Mouse (Mus musculus): ENCODE results near the gene Il17c. TPM values are rescaled to one million over a fixed set of nuclear protein-coding genes. Genes with fewer than 3 reads are reported as not detected.

Il17c gene
- polyA plus RNA-seq, 1 experiment from 2014 or later = not detected

- Histone ChIP-seq H3K4me2 (no peak overlapping the region), H3K36me3 (peaks cover 99% of the 10 kb centered on the region), H3K27me3 (replicated peaks) (no peaks in the 10 kb centered on the region), H3K27ac (replicated peaks) (no peak overlapping the region), H3K9me3 (no peaks in the 10 kb centered on the region), H3K9ac (no peak overlapping the region), H3K4me3 (no peak overlapping the region), H3K4me1 (peaks cover 8% of the 10 kb centered on the region)
- no peak for ATAC-seq (ENCODE audit: extremely low read depth, insufficient number of reproducible peaks, low FRiP score, low TSS enrichment)
- 87% methylated on average over 7 of the region's 7 CpGs for WGBS
Measured at GRCm38 (mm10) chr8:122407678-122408077, 14.1 kb upstream of the Il17c start.

DNA sequence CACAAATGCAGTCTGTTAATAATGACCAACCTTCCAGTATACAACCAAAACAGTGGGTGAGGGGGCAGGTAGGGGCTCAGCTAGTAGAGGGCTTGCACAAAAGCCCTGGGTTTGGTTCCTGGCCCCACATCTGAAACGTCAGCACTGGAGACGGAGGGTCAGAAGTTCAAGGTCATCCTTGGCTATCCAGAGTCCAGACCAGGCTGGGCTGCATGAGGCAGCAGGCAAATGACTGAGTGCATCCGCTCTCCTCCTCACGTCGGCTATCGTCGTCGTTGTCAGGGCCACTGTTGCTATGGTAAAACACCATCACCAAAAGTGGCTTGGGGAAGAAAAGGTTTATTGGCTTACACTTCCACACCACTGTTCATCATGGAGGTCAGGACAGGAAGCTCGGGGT, 7.5 kb upstream of the Il17c start:
- Histone ChIP-seq H3K9me3 (no peaks in the 10 kb centered on the region), H3K4me1 (no peaks in the 10 kb centered on the region), H3K36me3 (peaks cover 95% of the 10 kb centered on the region), H3K4me2 (no peak overlapping the region), H3K9ac (no peak overlapping the region), H3K27me3 (replicated peaks) (no peaks in the 10 kb centered on the region), H3K4me3 (no peak overlapping the region), H3K27ac (replicated peaks) (no peak overlapping the region)
- 72% methylated on average over 9 of the region's 9 CpGs for WGBS
- ATAC-seq (ENCODE audit: extremely low read depth, insufficient number of reproducible peaks, low FRiP score, low TSS enrichment) = no peak

- ATAC-seq (ENCODE audit: extremely low read depth, insufficient number of reproducible peaks, low FRiP score, low TSS enrichment) = no peak
- Histone ChIP-seq H3K4me1 (peaks cover 11% of the 10 kb centered on the region), H3K9ac (no peak overlapping the region), H3K4me2 (no peak overlapping the region), H3K27me3 (replicated peaks) (no peaks in the 10 kb centered on the region), H3K27ac (replicated peaks) (no peak overlapping the region), H3K9me3 (no peaks in the 10 kb centered on the region), H3K36me3 (peaks cover 83% of the 10 kb centered on the region), H3K4me3 (no peak overlapping the region)
- WGBS = 80% methylated on average over 6 of the region's 6 CpGs
Measured at GRCm38 (mm10) chr8:122415554-122415953, 6.3 kb upstream of the Il17c start.

- H3K4me2 ChIP-seq = no peak overlapping the region
- ATAC-seq (ENCODE audit: extremely low read depth, insufficient number of reproducible peaks, low FRiP score, low TSS enrichment) = no peak
- no peaks in the 10 kb centered on the region for H3K9me3 ChIP-seq
- H3K9ac ChIP-seq = 0 out of 2 replicates have a peak overlapping the region, but pooled peaks have one; percentile 24
- peaks cover 38% of the 10 kb centered on the region for H3K36me3 ChIP-seq
- 57% methylated on average over 9 of the region's 9 CpGs for WGBS
- H3K27me3 ChIP-seq (replicated peaks) = no peaks in the 10 kb centered on the region
- H3K4me3 ChIP-seq = no peak overlapping the region
- peak overlapping the region; percentile 45; the same call in 1 of the 2 replicates for H3K27ac ChIP-seq (replicated peaks)
- H3K4me1 ChIP-seq = peaks cover 23% of the 10 kb centered on the region
Measured at GRCm38 (mm10) chr8:122419881-122420555, 1.8 kb upstream of the Il17c start.

DNA sequence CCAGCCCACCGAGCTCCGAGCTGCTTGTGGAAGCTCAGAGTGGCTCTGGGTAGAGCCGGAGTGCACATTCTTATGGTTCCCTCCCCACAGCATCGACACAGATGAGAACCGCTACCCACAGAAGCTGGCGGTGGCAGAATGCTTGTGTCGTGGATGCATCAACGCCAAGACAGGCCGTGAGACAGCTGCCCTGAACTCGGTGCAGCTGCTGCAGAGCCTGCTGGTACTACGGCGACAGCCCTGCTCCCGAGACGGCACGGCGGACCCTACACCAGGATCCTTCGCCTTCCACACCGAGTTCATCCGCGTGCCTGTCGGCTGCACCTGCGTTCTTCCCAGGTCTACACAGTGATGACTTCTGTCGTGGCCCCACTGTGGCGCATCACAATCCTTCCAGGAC, 1.4 kb downstream of the Il17c start:
- no peaks in the 10 kb centered on the region for H3K27me3 ChIP-seq (replicated peaks)
- H3K9me3 ChIP-seq = no peaks in the 10 kb centered on the region
- no peak overlapping the region for H3K4me2 ChIP-seq
- peaks cover 23% of the 10 kb centered on the region for H3K4me1 ChIP-seq
- 80% methylated on average over 24 of the region's 24 CpGs for WGBS
- ATAC-seq (ENCODE audit: extremely low read depth, insufficient number of reproducible peaks, low FRiP score, low TSS enrichment) = no peak
- no peak overlapping the region for H3K27ac ChIP-seq (replicated peaks)
- no peak overlapping the region for H3K9ac ChIP-seq
- H3K36me3 ChIP-seq = peaks cover 13% of the 10 kb centered on the region
- no peak overlapping the region for H3K4me3 ChIP-seq

GRCm38 (mm10) chr8:122423659-122424058, 1.8 kb downstream of the Il17c start:
- no peaks in the 10 kb centered on the region for H3K27me3 ChIP-seq (replicated peaks)
- H3K4me1 ChIP-seq = peaks cover 23% of the 10 kb centered on the region
- no peak for ATAC-seq (ENCODE audit: extremely low read depth, insufficient number of reproducible peaks, low FRiP score, low TSS enrichment)
- no peak overlapping the region; the same call in 1 of the 2 replicates for H3K27ac ChIP-seq (replicated peaks)
- WGBS = 28% methylated on average over 5 of the region's 5 CpGs
- H3K4me2 ChIP-seq = no peak overlapping the region
- H3K4me3 ChIP-seq = no peak overlapping the region
- no peak overlapping the region for H3K9ac ChIP-seq
- H3K9me3 ChIP-seq = no peaks in the 10 kb centered on the region
- peaks cover 9% of the 10 kb centered on the region for H3K36me3 ChIP-seq

GRCm38 (mm10) chr8:122426145-122426544, 4.3 kb downstream of the Il17c start:
- Histone ChIP-seq H3K4me2 (no peak overlapping the region), H3K36me3 (peaks cover 9% of the 10 kb centered on the region), H3K9me3 (no peaks in the 10 kb centered on the region), H3K27me3 (replicated peaks) (no peaks in the 10 kb centered on the region), H3K4me3 (no peak overlapping the region), H3K9ac (no peak overlapping the region), H3K4me1 (peaks cover 12% of the 10 kb centered on the region), H3K27ac (replicated peaks) (no peak overlapping the region)
- WGBS = 62% methylated on average over 9 of the region's 9 CpGs
- ATAC-seq (ENCODE audit: extremely low read depth, insufficient number of reproducible peaks, low FRiP score, low TSS enrichment) = 0 out of 2 replicates have a peak, but pooled peaks have one; percentile 15

DNA sequence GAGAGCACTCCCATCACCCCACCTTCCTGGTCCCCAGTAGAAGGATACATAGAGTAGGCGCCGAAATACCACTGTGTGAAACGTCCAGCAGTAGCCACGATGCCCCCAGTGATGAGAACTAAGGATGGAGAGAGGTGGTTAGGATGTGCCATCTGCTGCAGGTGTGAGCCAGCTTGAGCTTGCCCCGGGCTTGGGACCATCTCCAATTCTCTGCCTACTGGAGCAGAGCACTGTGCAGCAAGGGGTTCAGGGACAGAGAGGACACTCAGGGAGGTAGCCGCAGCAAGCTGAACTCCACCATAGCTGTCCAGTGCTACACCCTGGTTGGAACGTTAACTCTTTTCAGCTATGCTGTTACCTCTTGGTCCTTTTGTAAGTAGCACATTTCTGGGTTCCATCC, 5.8 kb downstream of the Il17c start:
- WGBS = 85% methylated on average over 7 of the region's 7 CpGs
- H3K4me3 ChIP-seq = no peak overlapping the region
- H3K4me1 ChIP-seq = peaks cover 24% of the 10 kb centered on the region
- no peaks in the 10 kb centered on the region for H3K9me3 ChIP-seq
- no peak overlapping the region for H3K4me2 ChIP-seq
- peaks cover 9% of the 10 kb centered on the region for H3K36me3 ChIP-seq
- H3K27me3 ChIP-seq (replicated peaks) = no peaks in the 10 kb centered on the region
- no peak for ATAC-seq (ENCODE audit: extremely low read depth, insufficient number of reproducible peaks, low FRiP score, low TSS enrichment)
- H3K9ac ChIP-seq = no peak overlapping the region
- no peak overlapping the region for H3K27ac ChIP-seq (replicated peaks)

GRCm38 (mm10) chr8:122428163-122428562, 6.3 kb downstream of the Il17c start:
- H3K27ac ChIP-seq (replicated peaks) = no peak overlapping the region
- H3K9me3 ChIP-seq = no peaks in the 10 kb centered on the region
- no peaks in the 10 kb centered on the region for H3K27me3 ChIP-seq (replicated peaks)
- H3K4me3 ChIP-seq = no peak overlapping the region
- no peak overlapping the region for H3K4me2 ChIP-seq
- no peak overlapping the region for H3K9ac ChIP-seq
- ATAC-seq (ENCODE audit: extremely low read depth, insufficient number of reproducible peaks, low FRiP score, low TSS enrichment) = no peak
- 81% methylated on average over 9 of the region's 9 CpGs for WGBS
- peaks cover 30% of the 10 kb centered on the region for H3K4me1 ChIP-seq
- H3K36me3 ChIP-seq = peaks cover 9% of the 10 kb centered on the region

GRCm38 (mm10) chr8:122430058-122430636, 8.3 kb downstream of the Il17c start:
- Histone ChIP-seq H3K27ac (replicated peaks) (no peak overlapping the region), H3K4me1 (peaks cover 19% of the 10 kb centered on the region), H3K4me3 (no peak overlapping the region), H3K9ac (no peak overlapping the region), H3K27me3 (replicated peaks) (no peaks in the 10 kb centered on the region), H3K36me3 (peaks cover 26% of the 10 kb centered on the region), H3K4me2 (no peak overlapping the region), H3K9me3 (no peaks in the 10 kb centered on the region)
- 74% methylated on average over 10 of the region's 10 CpGs for WGBS
- ATAC-seq (ENCODE audit: extremely low read depth, insufficient number of reproducible peaks, low FRiP score, low TSS enrichment) = no peak

DNA sequence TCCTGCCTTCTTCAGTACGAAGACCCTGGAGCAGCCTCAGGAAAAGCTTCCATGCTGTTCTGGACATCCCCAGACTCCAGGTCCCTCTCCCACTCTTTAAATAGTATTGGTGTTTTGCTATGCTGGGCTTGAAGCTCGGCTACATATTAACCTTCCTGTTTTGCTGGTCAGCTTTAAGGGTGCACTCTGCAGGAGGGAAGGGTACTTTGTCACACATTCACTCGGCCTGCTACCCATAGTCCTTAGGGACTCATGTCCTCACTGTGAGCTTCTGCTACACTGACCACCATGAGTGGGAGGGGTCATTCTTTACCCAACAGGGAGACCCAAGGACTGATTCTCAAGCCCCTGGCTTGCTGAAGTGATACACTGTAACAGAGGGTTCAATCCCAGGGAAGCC, 8.8 kb downstream of the Il17c start:
- Histone ChIP-seq H3K27ac (replicated peaks) (no peak overlapping the region), H3K27me3 (replicated peaks) (no peaks in the 10 kb centered on the region), H3K4me2 (no peak overlapping the region), H3K4me1 (peaks cover 19% of the 10 kb centered on the region), H3K9me3 (no peaks in the 10 kb centered on the region), H3K4me3 (no peak overlapping the region), H3K36me3 (peaks cover 27% of the 10 kb centered on the region), H3K9ac (no peak overlapping the region)
- WGBS = 65% methylated on average over 3 of the region's 3 CpGs
- no peak for ATAC-seq (ENCODE audit: extremely low read depth, insufficient number of reproducible peaks, low FRiP score, low TSS enrichment)

Measured in heart, embryonic 13.5 days (tissue).